ENCODE assay signal across 8 mouse cellular contexts in the genomic region with DNA sequence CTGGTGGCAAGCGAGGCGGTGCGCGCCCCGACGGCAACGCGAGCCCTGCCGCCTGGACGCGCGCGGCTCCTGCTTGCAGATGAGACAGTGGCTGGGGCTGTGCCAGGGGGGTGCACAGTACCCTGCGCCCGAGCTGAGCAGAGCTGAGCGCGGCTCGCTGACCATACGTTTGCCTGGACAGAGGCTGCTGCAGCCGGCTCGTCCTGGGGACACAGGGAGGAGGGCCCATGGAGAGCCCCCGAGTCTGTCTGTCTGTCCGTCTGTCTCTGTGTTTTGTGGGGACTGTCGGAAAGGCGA. TPM values are rescaled to one million over a fixed set of nuclear protein-coding genes. Genes with fewer than 3 reads are reported as not detected.
DNase-seq lines count a peak whose midpoint lies in the region; ATAC-seq and TF ChIP-seq lines count a peak whose summit lies in the region.

No protein-coding gene starts in this region.

- H3K9ac ChIP-seq in kidney, embryonic 15.5 days: peak overlapping the region; percentile 60
- peak overlapping the region; percentile 54 for H3K9ac ChIP-seq in embryonic facial prominence, embryonic 11.5 days (replicated peaks; ENCODE audit: low read length)
- no peak overlapping the region for H3K9ac ChIP-seq in hindbrain, postnatal 0 days (replicated peaks; ENCODE audit: low read length)
- no peak overlapping the region for H3K9ac ChIP-seq in midbrain, embryonic 14.5 days (replicated peaks; ENCODE audit: low read length)

- TF ChIP-seq CTCF in hindbrain, postnatal 0 days (IDR thresholded peaks at IDR 0.05; ENCODE audit: low read depth): no peak

- peak overlapping the region; percentile 67 for H3K4me2 ChIP-seq in kidney, embryonic 15.5 days
- H3K4me2 ChIP-seq in embryonic facial prominence, embryonic 11.5 days (ENCODE audit: low read depth, low read length): peak overlapping the region; percentile 48
- H3K4me2 ChIP-seq in hindbrain, postnatal 0 days (ENCODE audit: low read depth, low read length): peak overlapping the region; percentile 46
- peak overlapping the region; percentile 25 for H3K4me2 ChIP-seq in midbrain, embryonic 14.5 days (ENCODE audit: low read length)

- peak; percentile 73; the same call in 1 of the 2 replicates for ATAC-seq in kidney, embryonic 15.5 days (replicated peaks; ENCODE audit: low FRiP score)
- no peak for ATAC-seq in embryonic facial prominence, embryonic 11.5 days (replicated peaks; ENCODE audit: insufficient number of reproducible peaks, low FRiP score, low TSS enrichment, low read depth)
- peak; percentile 21; the same call in 1 of the 2 replicates for ATAC-seq in hindbrain, postnatal 0 days
- no peak for ATAC-seq in midbrain, embryonic 14.5 days (ENCODE audit: low FRiP score, low TSS enrichment)

- no peak for DNase-seq in kidney, adult 11 months
- DNase-seq in embryonic facial prominence, embryonic 11.5 days (ENCODE audit: low spot score): no peak
- no peak for DNase-seq in hindbrain, postnatal 0 days (ENCODE audit: low spot score)
- no peak for DNase-seq in midbrain, embryonic 14.5 days
- no peak for DNase-seq in gastrocnemius, postnatal 10 days
- no peak for DNase-seq in ovary, adult 18-20 months (ENCODE audit: low spot score)
- DNase-seq in left cerebral cortex, adult 11 months (ENCODE audit: low spot score): no peak

- peak overlapping the region; percentile 88 for H3K27ac ChIP-seq in kidney, embryonic 15.5 days
- no peak overlapping the region for H3K27ac ChIP-seq in embryonic facial prominence, embryonic 11.5 days (replicated peaks; ENCODE audit: low read depth, low read length)
- H3K27ac ChIP-seq in hindbrain, postnatal 0 days: no peak overlapping the region
- no peak overlapping the region for H3K27ac ChIP-seq in midbrain, embryonic 14.5 days (replicated peaks; ENCODE audit: low read depth, low read length)

- H3K4me3 ChIP-seq in kidney, embryonic 15.5 days (replicated peaks): peak overlapping the region; percentile 65
- H3K4me3 ChIP-seq in embryonic facial prominence, embryonic 11.5 days (ENCODE audit: low read depth, low read length): peak overlapping the region; percentile 39
- H3K4me3 ChIP-seq in hindbrain, postnatal 0 days (ENCODE audit: low read length): peak overlapping the region; percentile 29
- H3K4me3 ChIP-seq in midbrain, embryonic 14.5 days (replicated peaks; ENCODE audit: low read depth, low read length): peak overlapping the region; percentile 18; the same call in 1 of the 2 replicates

- H3K27me3 ChIP-seq in kidney, embryonic 15.5 days: peaks cover 52% of the 10 kb centered on the region
- peaks cover 30% of the 10 kb centered on the region for H3K27me3 ChIP-seq in embryonic facial prominence, embryonic 11.5 days (ENCODE audit: control insufficient read depth, insufficient read depth, low read length)
- peaks cover 24% of the 10 kb centered on the region for H3K27me3 ChIP-seq in hindbrain, postnatal 0 days (ENCODE audit: insufficient read depth, low read length)
- H3K27me3 ChIP-seq in midbrain, embryonic 14.5 days (ENCODE audit: control insufficient read depth, insufficient read depth, low read length): peaks cover 38% of the 10 kb centered on the region

- no peaks in the 10 kb centered on the region for H3K9me3 ChIP-seq in kidney, embryonic 15.5 days (replicated peaks)
- no peaks in the 10 kb centered on the region for H3K9me3 ChIP-seq in embryonic facial prominence, embryonic 11.5 days (replicated peaks; ENCODE audit: control insufficient read depth, low read length)
- H3K9me3 ChIP-seq in hindbrain, postnatal 0 days (ENCODE audit: low read length): no peaks in the 10 kb centered on the region
- no peaks in the 10 kb centered on the region for H3K9me3 ChIP-seq in midbrain, embryonic 14.5 days (ENCODE audit: control insufficient read depth, low read length)

- no peaks in the 10 kb centered on the region for H3K36me3 ChIP-seq in kidney, embryonic 15.5 days
- H3K36me3 ChIP-seq in embryonic facial prominence, embryonic 11.5 days (replicated peaks; ENCODE audit: control insufficient read depth, insufficient read depth, low read depth, low read length): no peaks in the 10 kb centered on the region
- H3K36me3 ChIP-seq in hindbrain, postnatal 0 days (ENCODE audit: insufficient read depth, low read length): no peaks in the 10 kb centered on the region
- H3K36me3 ChIP-seq in midbrain, embryonic 14.5 days (ENCODE audit: control insufficient read depth, insufficient read depth, low read length): no peaks in the 10 kb centered on the region

- peaks cover 9% of the 10 kb centered on the region; the same call in 1 of the 2 replicates for H3K4me1 ChIP-seq in kidney, embryonic 15.5 days
- H3K4me1 ChIP-seq in embryonic facial prominence, embryonic 11.5 days (ENCODE audit: control insufficient read depth, insufficient read depth, low read length): no peaks in the 10 kb centered on the region
- H3K4me1 ChIP-seq in hindbrain, postnatal 0 days (ENCODE audit: insufficient read depth, low read length): no peaks in the 10 kb centered on the region
- no peaks in the 10 kb centered on the region for H3K4me1 ChIP-seq in midbrain, embryonic 14.5 days (ENCODE audit: control insufficient read depth, insufficient read depth, low read length)

- 4% methylated on average over 25 of the region's 25 CpGs for WGBS in kidney, embryonic 15.5 days
- WGBS in embryonic facial prominence, embryonic 11.5 days: 4% methylated on average over 21 of the region's 25 CpGs
- WGBS in hindbrain, postnatal 0 days: 8% methylated on average over 25 of the region's 25 CpGs
- 7% methylated on average over 25 of the region's 25 CpGs for WGBS in midbrain, embryonic 14.5 days

RNA-seq across cellular contexts. Expression of gene Kdf1, which starts 0.6 kb away (rescaled TPM):
- polyA plus RNA-seq in kidney, embryonic 15.5 days (2015; fragmentation: Nextera tagmentation; extraction: Ambion mirVana): 22.0 and 22.4 TPM in 2 replicates
- polyA plus RNA-seq in embryonic facial prominence, embryonic 11.5 days (2014; fragmentation: Nextera tagmentation; extraction: Ambion mirVana): 7.6 and 8.0 TPM in 2 replicates
- 0.11 and 0.26 TPM in 2 replicates for total RNA-seq in hindbrain, postnatal 0 days (2014; rRNA removed)
- 0.53 and 0.60 TPM in 2 replicates for polyA plus RNA-seq in hindbrain, postnatal 0 days (2015; fragmentation: Nextera tagmentation; extraction: Ambion mirVana)
- polyA plus RNA-seq in midbrain, embryonic 14.5 days (2014; fragmentation: Nextera tagmentation; extraction: Ambion mirVana): 0.19 and 0.37 TPM in 2 replicates
- not detected for total RNA-seq in gastrocnemius, postnatal 10 days (2021)

RNA-seq across cellular contexts. Expression of gene Trnp1, which starts 21.0 kb away (rescaled TPM):
- polyA plus RNA-seq in kidney, embryonic 15.5 days (2015; fragmentation: Nextera tagmentation; extraction: Ambion mirVana): 0.64 and 1.0 TPM in 2 replicates
- 2.0 and 2.8 TPM in 2 replicates for polyA plus RNA-seq in embryonic facial prominence, embryonic 11.5 days (2014; fragmentation: Nextera tagmentation; extraction: Ambion mirVana)
- total RNA-seq in hindbrain, postnatal 0 days (2014; rRNA removed): 48.1 and 54.5 TPM in 2 replicates
- polyA plus RNA-seq in hindbrain, postnatal 0 days (2015; fragmentation: Nextera tagmentation; extraction: Ambion mirVana): 20.9 and 22.0 TPM in 2 replicates
- polyA plus RNA-seq in midbrain, embryonic 14.5 days (2014; fragmentation: Nextera tagmentation; extraction: Ambion mirVana): 5.5 and 7.8 TPM in 2 replicates
- 1 to 10 TPM; 2.2 to 2.7 TPM for total RNA-seq in gastrocnemius, postnatal 10 days (2021)

RNA-seq across cellular contexts. Expression of gene Nudc, which starts 26.5 kb away (rescaled TPM):
- polyA plus RNA-seq in kidney, embryonic 15.5 days (2015; fragmentation: Nextera tagmentation; extraction: Ambion mirVana): 334 and 359 TPM in 2 replicates
- polyA plus RNA-seq in embryonic facial prominence, embryonic 11.5 days (2014; fragmentation: Nextera tagmentation; extraction: Ambion mirVana): 308 and 322 TPM in 2 replicates
- total RNA-seq in hindbrain, postnatal 0 days (2014; rRNA removed): 54.1 and 70.4 TPM in 2 replicates
- polyA plus RNA-seq in hindbrain, postnatal 0 days (2015; fragmentation: Nextera tagmentation; extraction: Ambion mirVana): 265 and 272 TPM in 2 replicates
- polyA plus RNA-seq in midbrain, embryonic 14.5 days (2014; fragmentation: Nextera tagmentation; extraction: Ambion mirVana): 162 and 163 TPM in 2 replicates
- 10 to 100 TPM; 53.3 to 62.3 TPM for total RNA-seq in gastrocnemius, postnatal 10 days (2021)

RNA-seq across cellular contexts. Expression of gene Nr0b2, which starts 33.9 kb away (rescaled TPM):
- 0.44 and 0.64 TPM in 2 replicates for polyA plus RNA-seq in kidney, embryonic 15.5 days (2015; fragmentation: Nextera tagmentation; extraction: Ambion mirVana)
- polyA plus RNA-seq in embryonic facial prominence, embryonic 11.5 days (2014; fragmentation: Nextera tagmentation; extraction: Ambion mirVana): not detected in 2 replicates
- total RNA-seq in hindbrain, postnatal 0 days (2014; rRNA removed): 0.47 TPM in 1 of 2 replicates, not detected in the other
- 0.21 and 0.26 TPM in 2 replicates for polyA plus RNA-seq in hindbrain, postnatal 0 days (2015; fragmentation: Nextera tagmentation; extraction: Ambion mirVana)
- polyA plus RNA-seq in midbrain, embryonic 14.5 days (2014; fragmentation: Nextera tagmentation; extraction: Ambion mirVana): not detected in 2 replicates
- total RNA-seq in gastrocnemius, postnatal 10 days (2021): under 1 TPM in 1 of 2 experiments, not detected in 1; 0.23 TPM

RNA-seq across cellular contexts. Expression of gene Tent5b, which starts 39.4 kb away (rescaled TPM):
- 1.2 and 1.3 TPM in 2 replicates for polyA plus RNA-seq in kidney, embryonic 15.5 days (2015; fragmentation: Nextera tagmentation; extraction: Ambion mirVana)
- 0.71 and 0.93 TPM in 2 replicates for polyA plus RNA-seq in embryonic facial prominence, embryonic 11.5 days (2014; fragmentation: Nextera tagmentation; extraction: Ambion mirVana)
- 1.3 and 3.6 TPM in 2 replicates for total RNA-seq in hindbrain, postnatal 0 days (2014; rRNA removed)
- 0.49 and 0.55 TPM in 2 replicates for polyA plus RNA-seq in hindbrain, postnatal 0 days (2015; fragmentation: Nextera tagmentation; extraction: Ambion mirVana)
- 0.09 and 0.15 TPM in 2 replicates for polyA plus RNA-seq in midbrain, embryonic 14.5 days (2014; fragmentation: Nextera tagmentation; extraction: Ambion mirVana)
- total RNA-seq in gastrocnemius, postnatal 10 days (2021): under 1 TPM; 0.18 to 0.38 TPM

Comparison
In these comparisons a context has a peak if more than half of its experiments do, and no peak if none do; other contexts are left out.
1. ATAC-seq: peak in kidney, embryonic 15.5 days (single experiment) and hindbrain, postnatal 0 days (single experiment); none in embryonic facial prominence, embryonic 11.5 days (single experiment) and midbrain, embryonic 14.5 days (single experiment).
2. H3K9ac ChIP-seq: peak in kidney, embryonic 15.5 days (single experiment) and embryonic facial prominence, embryonic 11.5 days (single experiment); none in hindbrain, postnatal 0 days (single experiment) and midbrain, embryonic 14.5 days (single experiment).
3. Peak in every context shown above with its lines, with median percentiles within 50 percentile points of each other: H3K4me2 ChIP-seq and H3K4me3 ChIP-seq.